Mouse (Mus musculus) spleen, adult 2 months (tissue): ENCODE results near the gene Sfxn1. TPM values are rescaled to one million over a fixed set of nuclear protein-coding genes. Genes with fewer than 3 reads are reported as not detected.

Source experiments
- DNase-seq, 2 experiments: peaks; one replicate each; pipeline versions ENCODE4 v3.0.0 to v3.0.0-alpha.2; 2012 to 2021; ENCODE audit warnings: low spot score in 2 of 2, low read depth in 1 of 2
- H3K27ac ChIP-seq: fragments of 200-500 bp; 2 replicates; pipeline ENCODE4 v1.5.1; 2012; ENCODE audit warnings: low read length, inconsistent platforms; ENCODE audit not compliant: insufficient read depth
- H3K27me3 ChIP-seq: fragments of 200-500 bp; 2 replicates; pipeline ENCODE4 v1.6.1; 2012; ENCODE audit warnings: mild to moderate bottlenecking, moderate library complexity, low read length, inconsistent platforms; ENCODE audit not compliant: control insufficient read depth, insufficient read depth
- H3K36me3 ChIP-seq: fragments of 200-500 bp; 2 replicates; pipeline ENCODE4 v1.6.1; 2012; ENCODE audit warnings: mild to moderate bottlenecking, low read length, inconsistent platforms; ENCODE audit not compliant: control insufficient read depth, insufficient read depth
- H3K4me1 ChIP-seq: fragments of 200-500 bp; 2 replicates; pipeline ENCODE4 v1.6.1; 2011; ENCODE audit warnings: inconsistent platforms; ENCODE audit not compliant: control insufficient read depth, insufficient read depth, insufficient read length
- H3K4me3 ChIP-seq: fragments of 200-500 bp; 2 replicates; pipeline ENCODE4 v1.5.1; 2011; ENCODE audit warnings: mild to moderate bottlenecking, inconsistent platforms; ENCODE audit not compliant: insufficient read depth, insufficient read length; ENCODE audit errors: extremely low read depth
- CTCF ChIP-seq: fragments of 200-500 bp; IDR thresholded peaks from 2 replicates; pipeline ENCODE4 v1.5.1; 2011; ENCODE audit warnings: mild to moderate bottlenecking, inconsistent platforms; ENCODE audit not compliant: insufficient read depth, insufficient read length, insufficient replicate concordance; ENCODE audit errors: extremely low read depth
- POLR2A ChIP-seq: fragments of 200-500 bp; IDR thresholded peaks from 2 replicates; pipeline ENCODE4 v1.6.1; 2011; ENCODE audit warnings: low read depth, low read length, inconsistent platforms
- WGBS: fragments of 180-500 bp; shearing (Covaris S2); methylation state at CpG from one replicate; pipeline ENCODE4 v1.1.7; 2018; 5-methylcytosine and 5-hydroxymethylcytosine counted together
- polyA plus RNA-seq: library from polyadenylated mRNA; depleted of rRNA; stranded (reverse); fragments of >200 nt; gene quantifications from 2 replicates; pipeline ENCODE4 v1.2.3, GENCODE M21; 2012

The Sfxn1 gene
- polyA plus RNA-seq, 1 experiment, result 8.7 TPM

DNA sequence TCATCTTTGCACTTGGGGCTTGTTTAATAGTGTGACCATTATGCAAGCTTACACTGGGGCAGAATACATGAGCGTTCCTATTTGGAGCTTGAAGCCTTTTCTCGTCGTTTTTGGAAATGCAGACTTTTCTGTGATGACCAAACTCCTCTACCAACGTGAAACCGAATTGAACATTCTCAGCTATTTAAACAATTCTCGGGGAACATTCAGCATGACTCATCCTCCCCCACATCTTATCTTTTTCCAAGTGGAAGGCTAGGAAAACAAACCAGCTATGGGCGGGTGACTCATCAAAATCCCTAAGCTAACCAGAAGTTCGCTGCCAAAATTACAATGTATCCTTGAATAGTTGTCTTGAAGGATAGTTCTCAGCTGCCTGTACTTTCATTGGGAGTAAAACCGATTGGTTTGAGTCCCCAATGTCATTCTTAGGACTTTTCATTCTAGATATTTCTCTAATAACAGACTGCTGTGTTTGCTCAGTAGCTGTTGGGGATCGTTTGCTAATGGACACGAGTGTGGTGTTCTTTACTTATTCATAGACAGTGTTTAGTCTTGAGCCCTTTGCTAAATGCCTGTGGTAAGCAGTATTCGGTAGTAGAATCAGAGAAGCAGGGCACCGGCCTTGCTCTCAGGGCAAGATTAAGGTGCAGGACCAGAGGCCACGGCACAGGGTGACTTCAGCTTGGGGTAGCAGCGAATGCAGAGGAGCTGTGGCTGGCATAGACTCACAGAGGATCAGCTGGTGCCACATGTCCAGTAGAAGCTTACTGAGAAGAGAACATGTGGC lies 29.6 kb downstream of the Sfxn1 start:
- no peak overlapping the region; the same call in 1 of the 2 replicates for H3K27ac ChIP-seq
- H3K4me3 ChIP-seq, result no peak overlapping the region
- no peaks in the 10 kb centered on the region for H3K4me1 ChIP-seq
- 86% methylated on average over 15 of the region's 15 CpGs for WGBS
- H3K27me3 ChIP-seq, result no peaks in the 10 kb centered on the region
- TF ChIP-seq POLR2A (no peak), CTCF (no peak)
- H3K36me3 ChIP-seq, result peaks cover 19% of the 10 kb centered on the region
- DNase-seq, result no peak

- TF ChIP-seq POLR2A (no peak), CTCF (no peak)
- WGBS, result 88% methylated on average over 3 of the region's 3 CpGs
- peaks cover 21% of the 10 kb centered on the region for H3K36me3 ChIP-seq
- H3K4me1 ChIP-seq, result no peaks in the 10 kb centered on the region
- H3K27me3 ChIP-seq, result no peaks in the 10 kb centered on the region
- no peak for DNase-seq
- H3K27ac ChIP-seq, result no peak overlapping the region
- H3K4me3 ChIP-seq, result no peak overlapping the region
These were observed 30.4 kb downstream of the Sfxn1 start for GRCm38 (mm10) chr13:54102061-54102460.

GRCm38 (mm10) chr13:54103271-54103670 lies 31.6 kb downstream of the Sfxn1 start:
- peaks cover 20% of the 10 kb centered on the region for H3K36me3 ChIP-seq
- H3K27me3 ChIP-seq, result no peaks in the 10 kb centered on the region
- no peak for DNase-seq
- WGBS, result 94% methylated on average over 3 of the region's 3 CpGs
- H3K27ac ChIP-seq, result no peak overlapping the region
- H3K4me3 ChIP-seq, result no peak overlapping the region
- no peak for TF ChIP-seq CTCF
- no peak for TF ChIP-seq POLR2A
- H3K4me1 ChIP-seq, result no peaks in the 10 kb centered on the region

DNA sequence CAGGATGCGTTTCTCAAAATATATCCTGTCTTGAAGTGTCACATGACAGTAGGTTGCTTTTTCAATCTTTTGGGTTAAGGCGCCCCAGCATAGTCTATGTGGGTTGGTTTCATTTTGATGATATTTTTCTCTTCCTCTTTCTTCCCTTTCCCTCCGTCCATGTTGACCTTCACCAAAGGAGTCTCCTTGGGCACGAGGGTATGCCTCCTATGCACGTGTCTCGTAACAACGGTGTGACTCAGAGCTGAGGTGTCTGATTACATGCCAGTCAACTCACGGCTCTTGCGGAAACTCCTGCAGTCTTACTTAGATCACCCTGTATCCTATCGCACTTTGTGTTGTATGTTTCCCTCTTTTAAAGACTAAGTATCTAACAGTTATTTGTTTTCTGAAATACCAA lies 32.2 kb downstream of the Sfxn1 start:
- Histone ChIP-seq H3K36me3 (peaks cover 18% of the 10 kb centered on the region), H3K27ac (no peak overlapping the region), H3K27me3 (no peaks in the 10 kb centered on the region), H3K4me1 (no peaks in the 10 kb centered on the region), H3K4me3 (no peak overlapping the region)
- no peak for DNase-seq
- TF ChIP-seq CTCF (no peak), POLR2A (no peak)
- 87% methylated on average over 10 of the region's 10 CpGs for WGBS

GRCm38 (mm10) chr13:54113819-54114550 lies 42.3 kb downstream of the Sfxn1 start:
- Histone ChIP-seq H3K36me3 (no peaks in the 10 kb centered on the region), H3K4me3 (no peak overlapping the region), H3K4me1 (no peaks in the 10 kb centered on the region), H3K27ac (no peak overlapping the region), H3K27me3 (no peaks in the 10 kb centered on the region)
- no peak for TF ChIP-seq POLR2A
- TF ChIP-seq CTCF, result peak; percentile 87; the same call in 1 of the 2 replicates
- peak; percentile 11 to 56 for DNase-seq
- 58% methylated on average over 11 of the region's 11 CpGs for WGBS

GRCm38 (mm10) chr13:54114931-54115330 lies 43.3 kb downstream of the Sfxn1 start:
- Histone ChIP-seq H3K4me3 (no peak overlapping the region), H3K27ac (no peak overlapping the region), H3K27me3 (no peaks in the 10 kb centered on the region), H3K4me1 (no peaks in the 10 kb centered on the region), H3K36me3 (no peaks in the 10 kb centered on the region)
- no peak for TF ChIP-seq POLR2A
- no peak for TF ChIP-seq CTCF
- DNase-seq, result no peak
- 23% methylated on average over 5 of the region's 5 CpGs for WGBS
